Mouse (Mus musculus): Measurements from ENCODE around the gene Iqcn. TPM values are rescaled to one million over a fixed set of nuclear protein-coding genes. Genes with fewer than 3 reads are reported as not detected.
A peak's percentile ranks its signal among the peaks of the same experiment; 100 is the strongest.

Gene Iqcn
- polyA plus RNA-seq, 1 experiment from 2014 or later: not detected

DNA sequence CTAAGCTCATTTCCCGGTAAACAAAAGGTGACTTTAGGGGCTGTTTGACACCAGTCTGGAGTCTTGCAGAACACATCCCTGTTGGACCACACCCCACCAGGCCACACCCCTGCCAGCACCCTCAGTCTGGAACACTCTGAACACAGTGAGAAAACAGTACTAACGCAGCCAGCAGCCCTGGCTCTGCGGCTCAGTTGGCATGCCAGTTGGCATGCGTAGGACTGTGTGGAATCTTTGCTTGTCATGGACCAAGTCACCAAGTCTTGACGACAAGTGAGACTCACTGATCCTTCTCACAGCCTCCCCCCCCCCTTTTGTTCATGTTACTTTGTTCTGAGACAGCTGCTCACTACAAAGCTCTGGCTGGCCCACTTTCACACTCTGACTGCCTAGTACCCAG is 36.2 kb upstream of the Iqcn start:
- Histone ChIP-seq H3K9me3 (replicated peaks) (no peaks in the 10 kb centered on the region), H3K36me3 (no peaks in the 10 kb centered on the region)
- WGBS: 76% methylated on average over 5 of the region's 5 CpGs

GRCm38 (mm10) chr8:70671615-70672324 is 31.5 kb upstream of the Iqcn start:
- no peak overlapping the region for H3K27ac ChIP-seq
- H3K4me1 ChIP-seq: peaks cover 17% of the 10 kb centered on the region
- no peaks in the 10 kb centered on the region for H3K9me3 ChIP-seq (replicated peaks)
- no peak overlapping the region for H3K4me3 ChIP-seq
- no peaks in the 10 kb centered on the region for H3K27me3 ChIP-seq
- no peak for ATAC-seq (ENCODE audit: low FRiP score)
- 60% methylated on average over 10 of the region's 10 CpGs for WGBS
- H3K9ac ChIP-seq: no peak overlapping the region
- 0 out of 2 replicates have a peak, but pooled peaks cover 3% of the 10 kb centered on the region for H3K36me3 ChIP-seq
- H3K4me2 ChIP-seq (replicated peaks): no peak overlapping the region

More for the DNA sequence above, 36.2 kb upstream of the Iqcn start:
- H3K27ac ChIP-seq: no peak overlapping the region
- no peak overlapping the region for H3K4me3 ChIP-seq
- H3K4me2 ChIP-seq (replicated peaks): no peak overlapping the region
- no peaks in the 10 kb centered on the region; the same call in 1 of the 2 replicates for H3K4me1 ChIP-seq
- H3K27me3 ChIP-seq: no peaks in the 10 kb centered on the region
- no peak overlapping the region for H3K9ac ChIP-seq
- no peak for ATAC-seq (ENCODE audit: low FRiP score)

DNA sequence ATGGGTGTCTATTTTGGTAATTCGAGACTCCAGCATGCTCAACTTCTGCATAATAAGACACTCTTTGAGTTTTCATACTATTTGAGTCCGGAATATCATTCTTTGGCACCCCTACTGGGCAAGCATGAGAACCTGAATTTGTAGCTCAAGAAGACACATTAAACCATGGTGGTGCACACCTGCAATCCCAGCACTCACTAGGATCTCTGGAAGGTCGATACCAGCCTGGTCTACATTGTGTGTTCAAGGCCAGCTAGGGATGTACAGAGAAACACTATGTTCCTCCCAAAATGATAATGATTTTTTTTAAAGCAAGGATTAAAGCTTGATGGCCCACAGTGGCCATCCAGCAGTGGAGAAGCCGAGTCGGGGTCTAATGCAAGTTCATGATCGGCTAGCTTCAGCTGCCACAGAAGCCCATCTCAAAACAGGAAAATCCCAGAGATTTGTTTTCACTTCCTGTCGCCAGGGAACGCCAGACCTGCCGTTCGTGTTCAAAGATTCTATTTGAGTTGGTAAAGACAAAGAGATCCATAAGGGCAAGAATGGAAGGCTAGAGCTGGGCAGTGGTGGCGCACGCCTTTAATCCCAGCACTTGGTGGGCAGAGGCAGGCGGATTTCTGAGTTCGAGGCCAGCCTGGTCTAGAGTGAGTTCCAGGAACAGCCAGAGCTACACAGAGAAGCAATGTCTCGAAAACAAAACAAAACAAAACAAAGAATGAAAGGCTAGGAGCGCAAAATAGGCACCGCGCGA is 30.8 kb upstream of the Iqcn start:
- Histone ChIP-seq H3K9me3 (replicated peaks) (no peaks in the 10 kb centered on the region), H3K27ac (peak overlapping the region; percentile 96), H3K4me2 (replicated peaks) (peak overlapping the region; percentile 51), H3K36me3 (peaks cover 5% of the 10 kb centered on the region; the same call in 1 of the 2 replicates), H3K4me3 (peak overlapping the region; percentile 66), H3K9ac (peak overlapping the region; percentile 58), H3K4me1 (peaks cover 17% of the 10 kb centered on the region), H3K27me3 (no peaks in the 10 kb centered on the region)
- peak; percentile 55 for ATAC-seq (ENCODE audit: low FRiP score)
- 40% methylated on average over 19 of the region's 19 CpGs for WGBS

DNA sequence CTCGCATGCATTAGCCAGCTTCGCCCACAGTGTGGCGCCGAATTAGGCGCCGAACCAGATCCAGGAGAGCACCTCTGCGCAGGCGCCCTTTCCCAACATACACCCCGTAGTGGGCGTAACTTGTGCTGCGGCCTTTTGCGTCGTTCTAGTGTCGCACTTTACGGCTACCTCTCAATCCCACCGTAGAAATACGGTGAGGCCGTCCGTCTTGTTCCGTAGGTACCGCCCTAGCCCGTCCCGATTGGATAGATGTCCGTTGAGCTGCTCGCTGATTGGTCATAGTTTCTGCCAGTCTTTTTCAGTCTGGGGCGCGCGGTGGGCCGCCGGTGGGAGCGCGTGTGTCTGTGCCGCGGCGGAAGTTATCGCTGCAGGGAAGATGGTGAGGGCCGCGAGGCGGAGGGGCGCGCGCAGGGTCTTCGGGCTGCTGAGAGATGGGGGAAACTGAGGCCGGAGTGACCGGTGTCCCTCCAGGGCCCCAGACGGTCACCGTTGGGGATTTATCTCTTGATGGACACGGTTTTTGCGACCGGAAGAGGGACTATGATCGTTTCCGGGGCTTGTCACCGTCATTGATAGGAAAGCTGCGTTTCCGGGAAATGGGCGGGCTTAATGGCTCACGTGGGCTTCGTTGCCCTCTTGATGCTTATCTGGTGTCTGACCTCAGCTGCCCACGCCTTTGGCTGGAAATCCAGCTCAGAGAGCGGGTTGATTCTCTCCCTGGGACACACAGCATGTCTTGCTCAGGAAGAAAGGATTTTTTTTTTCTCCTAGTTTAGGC is 30.0 kb upstream of the Iqcn start, which contains the start of gene Lsm4:
Gene Lsm4, plus strand, starts transcription at position 170 of the 778 bp plus-strand sequence.
- Histone ChIP-seq H3K9ac (peak within 1 kb of the TSS; percentile 70), H3K36me3 (peaks cover 13% of the 10 kb centered on the region), H3K4me1 (peaks cover 17% of the 10 kb centered on the region), H3K4me3 (peak within 1 kb of the TSS; percentile 66), H3K27ac (peak within 1 kb of the TSS; percentile 96), H3K9me3 (replicated peaks) (no peaks in the 10 kb centered on the region), H3K4me2 (replicated peaks) (peak within 1 kb of the TSS; percentile 79), H3K27me3 (no peaks in the 10 kb centered on the region)
- ATAC-seq (ENCODE audit: low FRiP score): peak; percentile 98
- WGBS: under 1% methylated on average over 60 of the region's 60 CpGs

DNA sequence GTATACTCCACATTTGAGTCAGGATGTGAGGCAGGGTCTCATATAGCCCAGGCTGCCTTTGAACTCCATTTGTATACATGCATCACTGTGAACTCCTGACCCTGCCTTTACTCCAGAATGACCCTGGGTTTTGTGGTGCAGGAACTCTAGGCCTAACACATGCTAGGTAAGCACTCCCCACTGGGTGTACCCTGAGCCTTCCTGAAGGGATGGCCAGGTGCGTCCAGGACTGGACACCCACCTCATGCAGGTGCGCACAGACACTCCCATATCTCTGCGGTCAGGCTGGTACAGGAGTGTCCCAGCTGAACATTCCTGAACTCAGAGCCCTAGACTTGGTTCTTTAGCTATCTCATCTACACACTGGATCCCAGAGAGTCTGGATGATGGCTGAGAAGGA is 29.1 kb upstream of the Iqcn start:
- Histone ChIP-seq H3K9me3 (replicated peaks) (no peaks in the 10 kb centered on the region), H3K4me3 (peak overlapping the region; percentile 66), H3K27me3 (no peaks in the 10 kb centered on the region), H3K9ac (peak overlapping the region; percentile 70), H3K27ac (peak overlapping the region; percentile 96), H3K4me1 (peaks cover 17% of the 10 kb centered on the region), H3K4me2 (replicated peaks) (peak overlapping the region; percentile 79), H3K36me3 (peaks cover 21% of the 10 kb centered on the region)
- ATAC-seq (ENCODE audit: low FRiP score): no peak
- 90% methylated on average over 3 of the region's 3 CpGs for WGBS

DNA sequence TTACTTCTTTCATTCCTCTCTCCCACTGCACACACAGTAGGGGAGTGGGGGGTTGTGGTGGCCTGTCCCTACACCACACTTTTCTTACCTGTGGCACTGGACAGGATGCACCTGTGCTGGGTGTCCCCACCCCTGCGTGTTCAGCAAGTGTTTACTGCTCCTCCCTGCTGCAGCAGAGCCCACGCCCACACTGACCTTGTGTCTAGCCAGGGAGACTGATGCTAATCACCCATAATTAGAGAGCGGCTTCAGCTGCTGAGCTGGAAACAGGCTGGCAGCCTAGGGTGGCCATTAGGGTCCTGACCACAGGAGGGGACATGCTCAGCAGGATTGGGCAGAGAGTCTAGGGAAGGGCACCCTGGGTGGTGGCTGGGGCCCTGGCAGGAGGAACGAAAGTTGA is 28.5 kb upstream of the Iqcn start:
- Histone ChIP-seq H3K9ac (0 out of 2 replicates have a peak overlapping the region, but pooled peaks have one; percentile 70), H3K4me2 (replicated peaks) (peak overlapping the region; percentile 79; the same call in 1 of the 2 replicates), H3K4me1 (peaks cover 17% of the 10 kb centered on the region), H3K27me3 (no peaks in the 10 kb centered on the region), H3K36me3 (peaks cover 27% of the 10 kb centered on the region), H3K4me3 (no peak overlapping the region), H3K27ac (no peak overlapping the region), H3K9me3 (replicated peaks) (no peaks in the 10 kb centered on the region)
- WGBS: 84% methylated on average over 4 of the region's 4 CpGs
- ATAC-seq (ENCODE audit: low FRiP score): no peak

GRCm38 (mm10) chr8:70675336-70675735 is 27.9 kb upstream of the Iqcn start:
- no peak overlapping the region for H3K27ac ChIP-seq
- H3K4me1 ChIP-seq: peaks cover 17% of the 10 kb centered on the region
- H3K9me3 ChIP-seq (replicated peaks): no peaks in the 10 kb centered on the region
- ATAC-seq (ENCODE audit: low FRiP score): no peak
- no peak overlapping the region for H3K9ac ChIP-seq
- H3K36me3 ChIP-seq: peaks cover 27% of the 10 kb centered on the region
- 95% methylated on average over 1 of the region's 1 CpGs for WGBS
- H3K4me3 ChIP-seq: no peak overlapping the region
- no peaks in the 10 kb centered on the region for H3K27me3 ChIP-seq
- no peak overlapping the region for H3K4me2 ChIP-seq (replicated peaks)

- Histone ChIP-seq H3K9ac (no peak overlapping the region), H3K27ac (no peak overlapping the region)
- ATAC-seq (ENCODE audit: low FRiP score): no peak
These were observed 25.7 kb upstream of the Iqcn start for GRCm38 (mm10) chr8:70677451-70678080.

GRCm38 (mm10) chr8:70678679-70679078 is 24.6 kb upstream of the Iqcn start:
- Histone ChIP-seq H3K9me3 (replicated peaks) (no peaks in the 10 kb centered on the region), H3K4me3 (no peak overlapping the region), H3K4me1 (peaks cover 19% of the 10 kb centered on the region), H3K4me2 (replicated peaks) (no peak overlapping the region), H3K27me3 (peaks cover 6% of the 10 kb centered on the region; the same call in 1 of the 2 replicates), H3K9ac (no peak overlapping the region), H3K27ac (no peak overlapping the region), H3K36me3 (peaks cover 27% of the 10 kb centered on the region)
- ATAC-seq (ENCODE audit: low FRiP score): no peak

More at GRCm38 (mm10) chr8:70677451-70678080, 25.7 kb upstream of the Iqcn start:
- peaks cover 21% of the 10 kb centered on the region for H3K4me1 ChIP-seq
- WGBS: 91% methylated on average over 15 of the region's 15 CpGs
- no peaks in the 10 kb centered on the region for H3K9me3 ChIP-seq (replicated peaks)
- H3K4me3 ChIP-seq: no peak overlapping the region
- peaks cover 27% of the 10 kb centered on the region for H3K36me3 ChIP-seq
- no peak overlapping the region for H3K4me2 ChIP-seq (replicated peaks)
- H3K27me3 ChIP-seq: peaks cover 4% of the 10 kb centered on the region; the same call in 1 of the 2 replicates

DNA sequence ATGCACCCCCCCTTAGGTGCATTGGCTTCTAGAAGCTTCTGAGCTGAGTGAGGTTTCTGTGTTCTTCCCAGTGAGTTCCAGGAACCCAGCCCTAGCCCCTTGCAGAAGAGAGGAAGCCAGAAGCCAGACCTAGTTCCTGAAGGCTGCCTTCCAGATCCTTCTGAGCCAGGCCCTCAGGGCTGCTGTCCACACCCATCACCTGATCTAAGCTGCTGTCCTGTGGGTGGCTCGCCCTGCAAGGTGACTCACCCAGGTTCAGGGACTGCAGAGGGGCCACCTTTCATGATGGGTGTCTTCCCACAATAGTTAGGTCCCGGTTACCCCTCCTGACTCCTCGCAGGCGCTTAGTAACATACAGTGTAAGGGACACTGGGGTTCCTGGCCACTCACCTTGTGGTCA is 23.9 kb upstream of the Iqcn start:
- no peak for ATAC-seq (ENCODE audit: low FRiP score)
- WGBS: 91% methylated on average over 4 of the region's 4 CpGs
- Histone ChIP-seq H3K9me3 (replicated peaks) (no peaks in the 10 kb centered on the region), H3K4me3 (no peak overlapping the region), H3K27ac (no peak overlapping the region), H3K27me3 (peaks cover 6% of the 10 kb centered on the region; the same call in 1 of the 2 replicates), H3K9ac (no peak overlapping the region), H3K4me2 (replicated peaks) (no peak overlapping the region), H3K4me1 (peaks cover 13% of the 10 kb centered on the region), H3K36me3 (peaks cover 27% of the 10 kb centered on the region)

GRCm38 (mm10) chr8:70680039-70680438 is 23.2 kb upstream of the Iqcn start:
- no peak overlapping the region for H3K4me3 ChIP-seq
- 84% methylated on average over 3 of the region's 3 CpGs for WGBS
- H3K4me1 ChIP-seq: peaks cover 6% of the 10 kb centered on the region
- no peak overlapping the region for H3K4me2 ChIP-seq (replicated peaks)
- peaks cover 6% of the 10 kb centered on the region; the same call in 1 of the 2 replicates for H3K27me3 ChIP-seq
- H3K27ac ChIP-seq: no peak overlapping the region
- no peak for ATAC-seq (ENCODE audit: low FRiP score)
- H3K9me3 ChIP-seq (replicated peaks): no peaks in the 10 kb centered on the region
- no peak overlapping the region for H3K9ac ChIP-seq
- peaks cover 27% of the 10 kb centered on the region for H3K36me3 ChIP-seq

Data from hindbrain, embryonic 12.5 days (tissue).